Mouse (Mus musculus) stomach, postnatal 0 days (tissue): ENCODE measurements around the gene Emilin3. TPM values are rescaled to one million over a fixed set of nuclear protein-coding genes. Genes with fewer than 3 reads are reported as not detected.

Experiments used
- ATAC-seq: fragments of 200-750 bp; cut with Nextera tagmentation; 2 replicates; pipeline ENCODE4 v1.8.0; 2017; ENCODE audit not compliant: low FRiP score, low TSS enrichment
- DNase-seq: peaks from one replicate; pipeline ENCODE4 v3.0.0-alpha.2; 2016; ENCODE audit warnings: low spot score
- H3K27ac ChIP-seq: fragments of 300-500 bp; sonication (generic); replicated peaks from 2 replicates; pipeline ENCODE4 v1.5.1; 2014; ENCODE audit warnings: mild to moderate bottlenecking, control low read depth
- H3K27me3 ChIP-seq: fragments of 300-500 bp; sonication (generic); 2 replicates; pipeline ENCODE4 v1.6.1; 2014; ENCODE audit warnings: low read length; ENCODE audit not compliant: control insufficient read depth, insufficient read depth
- H3K36me3 ChIP-seq: fragments of 300-500 bp; sonication (generic); 2 replicates; pipeline ENCODE4 v1.6.1; 2014; ENCODE audit warnings: low read length, mixed read lengths; ENCODE audit not compliant: control insufficient read depth, insufficient read depth
- H3K4me1 ChIP-seq: fragments of 300-500 bp; sonication (generic); replicated peaks from 2 replicates; pipeline ENCODE4 v1.6.1; 2014; ENCODE audit warnings: antibody characterized with exemption; ENCODE audit not compliant: control insufficient read depth, insufficient read depth
- H3K4me2 ChIP-seq: fragments of 300-500 bp; sonication (generic); replicated peaks from 2 replicates; pipeline ENCODE4 v1.6.1; 2014; ENCODE audit warnings: low read depth, mild to moderate bottlenecking, control low read depth, moderate library complexity
- H3K4me3 ChIP-seq: fragments of 300-500 bp; sonication (generic); 2 replicates; pipeline ENCODE4 v1.5.1; 2014; ENCODE audit warnings: low read depth, low read length, control low read depth
- H3K9ac ChIP-seq: fragments of 300-500 bp; sonication (generic); 2 replicates; pipeline ENCODE4 v1.6.1; 2014; ENCODE audit warnings: mild to moderate bottlenecking, low read length, control low read depth, mixed read lengths
- H3K9me3 ChIP-seq: fragments of 300-500 bp; sonication (generic); 2 replicates; pipeline ENCODE4 v1.6.1; 2016; ENCODE audit warnings: low read length; ENCODE audit not compliant: control insufficient read depth
- CTCF ChIP-seq: IDR thresholded peaks from 2 replicates; pipeline ENCODE4 v1.5.1; 2016; ENCODE audit warnings: antibody characterized with exemption, low read depth, mild to moderate bottlenecking, moderate library complexity
- EP300 ChIP-seq: optimal IDR thresholded peaks from 2 replicates; pipeline ENCODE3; 2016; ENCODE audit warnings: antibody characterized with exemption
- WGBS: fragments of 180-500 bp; shearing (Covaris S2); extraction: QIAGEN DNeasy Blood & Tissue Kit; methylation state at CpG from one replicate; pipeline ENCODE4 v1.1.7; 2014; 5-methylcytosine and 5-hydroxymethylcytosine counted together
- polyA plus RNA-seq: library from polyadenylated mRNA; unstranded; fragments of >200 nt; fragmentation: Nextera tagmentation; extraction: Ambion mirVana; gene quantifications from 2 replicates; pipeline ENCODE4 v1.2.1, GENCODE M21; 2015

Emilin3 gene
- polyA plus RNA-seq, 1 experiment from 2014 or later: 7.2 TPM

DNA sequence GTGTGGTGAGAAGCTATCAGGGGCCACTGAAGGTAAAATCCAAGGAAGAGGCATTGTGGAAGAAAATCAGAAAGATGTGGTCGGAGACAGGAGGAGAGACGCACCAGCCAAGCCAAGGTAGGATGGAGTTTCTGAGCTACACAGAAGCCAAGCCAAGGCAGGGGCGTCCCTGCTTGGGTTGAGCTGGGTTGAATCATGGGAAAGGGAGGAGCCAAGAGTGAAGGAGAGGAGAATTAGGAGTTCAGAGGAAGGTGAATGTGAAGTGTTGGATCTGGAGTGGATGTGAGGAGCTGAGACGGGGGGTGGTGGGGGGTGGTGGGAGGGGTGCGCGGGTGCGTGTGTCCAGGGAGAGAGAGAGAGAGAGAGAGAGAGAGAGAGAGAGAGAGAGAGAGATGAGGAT is 9.2 kb upstream of the Emilin3 start:
- Histone ChIP-seq H3K27ac (no peak overlapping the region), H3K4me3 (no peak overlapping the region), H3K27me3 (no peaks in the 10 kb centered on the region), H3K9me3 (no peaks in the 10 kb centered on the region), H3K4me2 (no peak overlapping the region), H3K4me1 (no peaks in the 10 kb centered on the region), H3K36me3 (no peaks in the 10 kb centered on the region), H3K9ac (no peak overlapping the region)
- TF ChIP-seq EP300 (no peak), CTCF (no peak)
- 64% methylated on average over 3 of the region's 7 CpGs for WGBS
- no peak for DNase-seq
- no peak for ATAC-seq

GRCm38 (mm10) chr2:160918930-160919215 is 6.7 kb upstream of the Emilin3 start:
- no peaks in the 10 kb centered on the region for H3K9me3 ChIP-seq
- H3K27ac ChIP-seq: no peak overlapping the region
- H3K4me2 ChIP-seq: no peak overlapping the region
- no peaks in the 10 kb centered on the region for H3K36me3 ChIP-seq
- H3K27me3 ChIP-seq: no peaks in the 10 kb centered on the region
- no peak overlapping the region for H3K4me3 ChIP-seq
- WGBS: 77% methylated on average over 2 of the region's 2 CpGs
- no peak overlapping the region for H3K9ac ChIP-seq
- no peak for ATAC-seq
- TF ChIP-seq EP300: no peak
- TF ChIP-seq CTCF: no peak
- DNase-seq: no peak
- H3K4me1 ChIP-seq: no peaks in the 10 kb centered on the region

DNA sequence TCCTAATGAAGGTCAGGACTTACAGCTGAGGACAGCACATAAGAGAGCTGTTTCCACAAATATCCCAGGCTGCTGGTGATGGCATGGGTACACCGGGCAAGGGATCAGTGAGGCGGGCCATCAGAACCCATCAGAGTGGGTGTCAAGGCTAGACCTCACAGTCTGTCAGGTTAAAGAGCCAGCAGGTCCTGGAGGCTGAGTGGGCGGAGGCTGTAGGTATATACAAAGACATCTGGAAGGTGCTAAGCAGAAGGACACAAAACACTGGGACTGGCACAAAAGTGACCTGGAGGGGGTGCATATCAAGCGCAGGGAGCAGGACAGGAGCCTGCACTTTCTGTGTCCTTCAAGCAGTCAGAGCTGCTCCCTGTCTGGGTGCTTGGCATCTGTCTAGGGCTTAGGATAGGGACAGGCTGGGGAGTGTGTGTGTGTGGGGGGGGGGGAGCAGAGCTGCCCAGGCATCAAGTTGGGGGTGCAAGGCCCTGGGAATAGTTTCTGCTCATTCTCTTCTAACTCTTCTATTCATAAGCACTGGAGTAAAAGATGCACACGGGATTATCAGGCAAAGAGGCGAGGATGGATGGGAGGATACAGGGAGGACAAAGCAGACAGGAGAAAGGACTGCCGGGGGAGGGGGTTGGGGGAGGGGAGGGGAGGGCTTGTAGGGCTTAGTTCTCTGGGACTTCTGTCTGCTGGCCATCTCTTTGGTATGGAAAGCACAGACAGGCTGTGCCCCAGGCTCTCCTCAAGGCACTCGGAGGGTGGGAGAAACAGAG is 6.2 kb upstream of the Emilin3 start:
- H3K27ac ChIP-seq: no peak overlapping the region
- no peaks in the 10 kb centered on the region for H3K36me3 ChIP-seq
- no peak for TF ChIP-seq CTCF
- TF ChIP-seq EP300: no peak
- no peak overlapping the region for H3K9ac ChIP-seq
- H3K27me3 ChIP-seq: no peaks in the 10 kb centered on the region
- ATAC-seq: 0 out of 2 replicates have a peak, but pooled peaks have one; percentile 4
- H3K4me2 ChIP-seq: no peak overlapping the region
- H3K4me3 ChIP-seq: no peak overlapping the region
- H3K9me3 ChIP-seq: no peaks in the 10 kb centered on the region
- H3K4me1 ChIP-seq: no peaks in the 10 kb centered on the region
- WGBS: 65% methylated on average over 8 of the region's 8 CpGs
- no peak for DNase-seq

- WGBS: 81% methylated on average over 3 of the region's 3 CpGs
- no peak overlapping the region for H3K4me2 ChIP-seq
- no peak for TF ChIP-seq CTCF
- no peak for TF ChIP-seq EP300
- no peak overlapping the region for H3K4me3 ChIP-seq
- no peaks in the 10 kb centered on the region for H3K9me3 ChIP-seq
- no peaks in the 10 kb centered on the region for H3K36me3 ChIP-seq
- DNase-seq: no peak
- H3K4me1 ChIP-seq: no peaks in the 10 kb centered on the region
- no peak overlapping the region for H3K27ac ChIP-seq
- no peak overlapping the region for H3K9ac ChIP-seq
- no peak for ATAC-seq
- H3K27me3 ChIP-seq: no peaks in the 10 kb centered on the region; the same call in 1 of the 2 replicates
Observed at GRCm38 (mm10) chr2:160917313-160917712, 5.2 kb upstream of the Emilin3 start.

DNA sequence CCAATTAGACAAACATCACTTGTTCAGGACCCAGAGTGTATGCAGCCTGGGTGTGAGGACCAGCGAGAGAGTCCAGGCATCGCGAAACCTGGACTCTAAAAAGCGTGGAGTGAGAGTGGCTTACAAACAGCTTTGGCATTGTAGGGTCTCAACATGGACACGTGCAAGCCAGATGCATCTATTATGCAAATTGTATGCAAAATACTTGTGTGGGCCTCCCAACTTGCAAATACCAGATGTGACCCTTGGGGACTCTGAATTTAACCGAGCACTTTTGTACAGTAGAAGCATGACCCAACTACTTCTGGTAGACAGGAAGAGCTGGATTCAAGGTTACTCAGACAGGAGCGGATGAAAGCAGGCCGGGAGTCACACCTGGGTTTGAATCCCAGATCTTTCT is 4.6 kb upstream of the Emilin3 start:
- Histone ChIP-seq H3K9me3 (no peaks in the 10 kb centered on the region), H3K4me2 (no peak overlapping the region), H3K36me3 (no peaks in the 10 kb centered on the region), H3K4me3 (no peak overlapping the region), H3K27ac (no peak overlapping the region), H3K9ac (no peak overlapping the region), H3K27me3 (peaks cover 3% of the 10 kb centered on the region; the same call in 1 of the 2 replicates), H3K4me1 (no peaks in the 10 kb centered on the region)
- no peak for TF ChIP-seq EP300
- no peak for TF ChIP-seq CTCF
- DNase-seq: no peak
- 83% methylated on average over 8 of the region's 8 CpGs for WGBS
- ATAC-seq: no peak

- peaks cover 3% of the 10 kb centered on the region; the same call in 1 of the 2 replicates for H3K27me3 ChIP-seq
- peak overlapping the region; percentile 30; the same call in 1 of the 2 replicates for H3K27ac ChIP-seq
- DNase-seq (no peak), ATAC-seq (no peak)
- H3K9me3 ChIP-seq: no peaks in the 10 kb centered on the region
- H3K4me3 ChIP-seq: no peak overlapping the region
- no peaks in the 10 kb centered on the region for H3K36me3 ChIP-seq
- H3K9ac ChIP-seq: no peak overlapping the region
- H3K4me1 ChIP-seq: 0 out of 2 replicates have a peak, but pooled peaks cover 2% of the 10 kb centered on the region
- TF ChIP-seq CTCF: no peak
- no peak for TF ChIP-seq EP300
- no peak overlapping the region for H3K4me2 ChIP-seq
- WGBS: 50% methylated on average over 13 of the region's 13 CpGs
Observed at GRCm38 (mm10) chr2:160915821-160916610, 3.9 kb upstream of the Emilin3 start.
